Mouse (Mus musculus) liver, embryonic 14.5 days (tissue): Measurements from ENCODE around the gene Slc4a3.

Experiments used
- CTCF ChIP-seq: IDR thresholded peaks from 2 replicates; pipeline ENCODE4 v1.5.1; 2016; ENCODE audit warnings: antibody characterized with exemption, low read depth, control low read depth
- EP300 ChIP-seq: IDR thresholded peaks from 2 replicates; pipeline ENCODE4 v1.6.1; 2016; ENCODE audit warnings: antibody characterized with exemption, low read depth

- TF ChIP-seq EP300 (no peak), CTCF (no peak)
Measured at GRCm38 (mm10) chr1:75564916-75565315, 18.9 kb downstream of the Slc4a3 start.
